Mouse (Mus musculus) thymus, adult 2 months (tissue): ENCODE data around the gene Ppcs. TPM values are rescaled to one million over a fixed set of nuclear protein-coding genes. Genes with fewer than 3 reads are reported as not detected.

ENCODE experiments used
- DNase-seq: peaks from one replicate; pipeline ENCODE4 v3.0.0; 2021
- H3K27ac ChIP-seq: fragments of 200-500 bp; 2 replicates; pipeline ENCODE4 v1.5.1; 2012; ENCODE audit warnings: low read length, control low read depth; ENCODE audit not compliant: control insufficient read depth, insufficient read depth
- H3K27me3 ChIP-seq: fragments of 200-500 bp; 2 replicates; pipeline ENCODE4 v1.6.1; 2012; ENCODE audit warnings: mild to moderate bottlenecking, low read length, moderate library complexity, mixed read lengths; ENCODE audit not compliant: control insufficient read depth, insufficient read depth
- H3K36me3 ChIP-seq: fragments of 200-500 bp; 2 replicates; pipeline ENCODE4 v1.6.1; 2012; ENCODE audit warnings: mild to moderate bottlenecking, low read length, moderate library complexity; ENCODE audit not compliant: control insufficient read depth, insufficient read depth
- H3K4me1 ChIP-seq: fragments of 200-500 bp; replicated peaks from 2 replicates; pipeline ENCODE4 v1.6.1; 2012; ENCODE audit warnings: low read length; ENCODE audit not compliant: control insufficient read depth, insufficient read depth
- H3K4me3 ChIP-seq: fragments of 200-500 bp; 2 replicates; pipeline ENCODE4 v1.5.1; 2012; ENCODE audit warnings: mild to moderate bottlenecking, low read length, control low read depth, moderate library complexity; ENCODE audit not compliant: control insufficient read depth, insufficient read depth
- CTCF ChIP-seq: fragments of 200-500 bp; IDR thresholded peaks from 2 replicates; pipeline ENCODE4 v1.5.1; 2012; ENCODE audit warnings: mild to moderate bottlenecking, control low read depth, low read length, moderate library complexity, borderline replicate concordance; ENCODE audit not compliant: control insufficient read depth, poor library complexity, insufficient read depth; ENCODE audit errors: extremely low read depth
- POLR2A ChIP-seq: fragments of 200-500 bp; IDR thresholded peaks from 2 replicates; pipeline ENCODE4 v1.6.1; 2012; ENCODE audit warnings: mild to moderate bottlenecking, low read length, control low read depth, moderate library complexity; ENCODE audit not compliant: control insufficient read depth, poor library complexity, insufficient read depth; ENCODE audit errors: extremely low read depth
- WGBS: fragments of 180-500 bp; shearing (Covaris S2); methylation state at CpG from one replicate; pipeline ENCODE4 v1.1.7; 2018; 5-methylcytosine and 5-hydroxymethylcytosine counted together
- polyA plus RNA-seq: library from polyadenylated mRNA; depleted of rRNA; stranded (reverse); fragments of >200 nt; gene quantifications from 2 replicates; pipeline ENCODE4 v1.2.3, GENCODE M21; 2012

The Ppcs gene
- polyA plus RNA-seq, 1 experiment = 21.8 TPM

DNA sequence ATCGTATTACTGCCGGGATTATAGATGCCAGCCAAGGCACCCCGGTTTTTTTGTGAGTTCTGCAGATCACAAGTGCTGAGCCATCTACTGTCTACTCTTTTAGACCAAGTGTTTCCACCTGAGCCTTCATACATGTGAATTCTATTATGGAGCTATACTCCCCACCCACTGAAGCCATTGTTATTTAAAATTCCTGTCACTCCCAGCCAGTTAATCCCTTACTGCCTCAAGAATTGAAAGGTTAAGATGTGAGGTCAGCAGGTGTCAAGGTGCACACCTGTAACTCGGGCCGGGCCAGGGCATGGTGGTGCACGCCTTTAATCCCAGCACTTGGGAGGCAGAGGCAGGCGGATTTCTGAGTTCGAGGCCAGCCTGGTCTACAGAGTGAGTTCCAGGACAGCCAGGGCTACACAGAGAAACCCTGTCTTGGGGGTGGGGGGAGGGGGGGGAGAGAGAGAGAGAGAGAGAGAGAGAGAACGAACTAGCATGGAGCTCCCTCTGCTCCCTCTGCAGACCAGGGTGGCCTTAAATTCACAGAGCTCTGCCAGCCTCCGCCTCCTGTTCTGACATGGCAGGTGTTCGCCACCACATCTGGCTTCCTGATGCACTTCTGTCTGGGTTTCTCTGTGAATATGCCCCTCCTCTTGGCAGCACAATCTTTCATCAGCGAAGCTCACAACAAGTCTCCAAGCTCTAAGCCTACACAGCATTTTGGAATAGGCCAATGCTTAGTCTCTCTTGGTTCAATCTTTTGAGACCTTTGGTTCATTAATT, 10.2 kb downstream of the Ppcs start:
- H3K27me3 ChIP-seq = no peaks in the 10 kb centered on the region
- peaks cover 19% of the 10 kb centered on the region for H3K4me1 ChIP-seq
- WGBS = 61% methylated on average over 11 of the region's 12 CpGs
- TF ChIP-seq POLR2A (no peak), CTCF (no peak)
- peak overlapping the region; percentile 47 for H3K27ac ChIP-seq
- peak; percentile 56 for DNase-seq
- H3K36me3 ChIP-seq = no peaks in the 10 kb centered on the region
- H3K4me3 ChIP-seq = no peak overlapping the region

GRCm38 (mm10) chr4:119403431-119403830, 18.8 kb downstream of the Ppcs start:
- Histone ChIP-seq H3K36me3 (no peaks in the 10 kb centered on the region), H3K4me1 (no peaks in the 10 kb centered on the region), H3K4me3 (no peak overlapping the region), H3K27me3 (no peaks in the 10 kb centered on the region), H3K27ac (no peak overlapping the region)
- DNase-seq = no peak
- 96% methylated on average over 2 of the region's 2 CpGs for WGBS
- TF ChIP-seq POLR2A = no peak
- TF ChIP-seq CTCF = no peak

DNA sequence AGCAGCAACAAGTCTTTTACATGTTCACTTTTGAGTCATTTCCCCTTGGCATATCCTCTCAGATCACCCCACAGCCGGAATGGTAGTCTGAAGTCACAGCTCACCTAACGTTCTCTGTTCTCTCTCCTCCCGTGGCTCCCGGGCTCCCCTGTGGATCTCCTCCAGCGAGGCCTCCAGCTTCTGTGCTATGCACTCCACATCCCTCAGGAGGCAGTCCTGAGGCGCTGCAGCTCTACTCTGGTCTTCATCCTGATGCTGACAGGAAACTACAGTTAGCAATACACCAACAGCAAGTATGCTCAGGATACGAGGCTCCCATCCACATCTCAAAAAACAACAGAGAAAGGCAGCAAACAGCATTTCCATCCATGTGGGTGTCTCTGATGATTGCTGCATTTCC, 21.3 kb downstream of the Ppcs start:
- WGBS = 59% methylated on average over 7 of the region's 7 CpGs
- TF ChIP-seq CTCF (peak; percentile 20; the same call in 1 of the 2 replicates), POLR2A (no peak)
- Histone ChIP-seq H3K36me3 (no peaks in the 10 kb centered on the region), H3K4me1 (no peaks in the 10 kb centered on the region), H3K27ac (no peak overlapping the region), H3K27me3 (no peaks in the 10 kb centered on the region), H3K4me3 (no peak overlapping the region)
- DNase-seq = no peak

GRCm38 (mm10) chr4:119398751-119399150, 23.5 kb downstream of the Ppcs start:
- H3K36me3 ChIP-seq = no peaks in the 10 kb centered on the region
- WGBS = 89% methylated on average over 7 of the region's 7 CpGs
- H3K27me3 ChIP-seq = no peaks in the 10 kb centered on the region
- DNase-seq = no peak
- no peak overlapping the region for H3K27ac ChIP-seq
- H3K4me1 ChIP-seq = no peaks in the 10 kb centered on the region
- TF ChIP-seq CTCF (no peak), POLR2A (no peak)
- no peak overlapping the region for H3K4me3 ChIP-seq

GRCm38 (mm10) chr4:119390369-119390768, 31.9 kb downstream of the Ppcs start:
- Histone ChIP-seq H3K27me3 (no peaks in the 10 kb centered on the region), H3K36me3 (no peaks in the 10 kb centered on the region), H3K4me3 (no peak overlapping the region), H3K4me1 (no peaks in the 10 kb centered on the region), H3K27ac (no peak overlapping the region)
- WGBS = 94% methylated on average over 1 of the region's 1 CpGs
- DNase-seq = peak; percentile 41
- TF ChIP-seq CTCF (peak; percentile 33; the same call in 1 of the 2 replicates), POLR2A (no peak)

DNA sequence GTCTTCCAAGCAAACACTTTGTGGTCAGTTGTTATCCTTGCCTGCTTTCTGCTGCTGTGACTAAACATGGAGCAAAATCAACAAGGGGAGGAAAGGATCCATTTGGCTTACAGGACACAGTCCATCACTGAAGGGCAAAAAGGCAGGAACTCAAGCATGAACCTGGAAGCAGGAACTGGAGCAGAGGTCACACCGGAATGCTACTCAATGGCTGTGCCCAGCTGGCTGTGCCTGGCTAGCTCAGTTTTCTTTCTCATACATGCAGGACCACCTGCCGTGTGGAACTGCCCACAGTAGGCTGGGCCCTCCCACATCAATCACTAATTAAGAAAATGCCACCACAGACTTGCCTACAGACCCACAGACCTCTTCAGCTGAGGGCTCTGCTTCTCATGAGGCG, 33.0 kb downstream of the Ppcs start:
- no peak for TF ChIP-seq POLR2A
- no peak for TF ChIP-seq CTCF
- Histone ChIP-seq H3K36me3 (no peaks in the 10 kb centered on the region), H3K27ac (no peak overlapping the region), H3K4me3 (no peak overlapping the region), H3K4me1 (no peaks in the 10 kb centered on the region), H3K27me3 (no peaks in the 10 kb centered on the region)
- 53% methylated on average over 3 of the region's 3 CpGs for WGBS
- DNase-seq = no peak

- 83% methylated on average over 7 of the region's 7 CpGs for WGBS
- H3K36me3 ChIP-seq = no peaks in the 10 kb centered on the region
- H3K4me3 ChIP-seq = no peak overlapping the region
- no peak for DNase-seq
- H3K27ac ChIP-seq = no peak overlapping the region
- H3K4me1 ChIP-seq = no peaks in the 10 kb centered on the region
- TF ChIP-seq POLR2A (no peak), CTCF (no peak)
- no peaks in the 10 kb centered on the region for H3K27me3 ChIP-seq
Observed at GRCm38 (mm10) chr4:119381471-119382190, 40.6 kb downstream of the Ppcs start.
